Mouse (Mus musculus) brain, embryonic 14.5 days (tissue): ENCODE measurements around the gene Prkar1a. TPM values are rescaled to one million over a fixed set of nuclear protein-coding genes. Genes with fewer than 3 reads are reported as not detected.

Source experiments
- DNase-seq: peaks from one replicate; pipeline ENCODE4 v3.0.0-alpha.2; 2011; ENCODE audit warnings: low read depth
- CTCF ChIP-seq: fragments of 200-500 bp; IDR thresholded peaks from 2 replicates; pipeline ENCODE4 v1.5.1; 2012; ENCODE audit warnings: inconsistent platforms, mild to moderate bottlenecking, moderate library complexity, borderline replicate concordance; ENCODE audit not compliant: insufficient read depth, insufficient read length; ENCODE audit errors: extremely low read depth
- POLR2A ChIP-seq: fragments of 200-500 bp; IDR thresholded peaks from 2 replicates; pipeline ENCODE4 v1.6.1; 2012; ENCODE audit warnings: mild to moderate bottlenecking, inconsistent platforms, borderline replicate concordance; ENCODE audit not compliant: poor library complexity, insufficient read depth, insufficient read length, severe bottlenecking; ENCODE audit errors: extremely low read depth
- polyA plus RNA-seq: library from polyadenylated mRNA; depleted of rRNA; stranded (reverse); fragments of >200 nt; gene quantifications from 2 replicates; pipeline ENCODE4 v1.2.3, GENCODE M21; 2012

Prkar1a gene
- polyA plus RNA-seq, 1 experiment: 315 TPM

- no peak for TF ChIP-seq CTCF
- TF ChIP-seq POLR2A: no peak
- peak; percentile 18 for DNase-seq
Observed at GRCm38 (mm10) chr11:109622518-109623037, 26.6 kb upstream of the Prkar1a start.

DNA sequence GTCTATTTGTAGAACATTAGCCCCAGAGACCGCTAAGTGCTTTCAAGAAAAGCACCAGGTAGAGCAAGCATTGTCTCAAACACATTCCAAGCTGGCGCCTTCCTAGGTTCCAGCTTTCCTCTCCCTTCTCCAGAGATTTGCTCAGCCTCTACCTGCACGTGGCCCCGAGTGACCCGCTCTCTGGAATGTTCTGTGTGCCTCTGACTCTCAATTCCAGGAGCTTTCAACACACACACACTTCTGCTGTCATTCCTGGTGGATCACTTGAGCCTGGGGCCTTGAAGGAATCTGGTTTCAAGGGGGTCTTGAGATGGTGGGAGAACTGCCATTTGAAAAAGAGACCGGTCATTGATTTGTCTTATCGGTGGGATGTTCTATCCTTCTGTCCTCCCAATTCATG is 26.0 kb upstream of the Prkar1a start:
- no peak for DNase-seq
- TF ChIP-seq POLR2A: no peak
- no peak for TF ChIP-seq CTCF

- DNase-seq: no peak
- no peak for TF ChIP-seq POLR2A
- peak; percentile 47; the same call in 1 of the 2 replicates for TF ChIP-seq CTCF
Observed at GRCm38 (mm10) chr11:109627648-109628047, 21.6 kb upstream of the Prkar1a start.

DNA sequence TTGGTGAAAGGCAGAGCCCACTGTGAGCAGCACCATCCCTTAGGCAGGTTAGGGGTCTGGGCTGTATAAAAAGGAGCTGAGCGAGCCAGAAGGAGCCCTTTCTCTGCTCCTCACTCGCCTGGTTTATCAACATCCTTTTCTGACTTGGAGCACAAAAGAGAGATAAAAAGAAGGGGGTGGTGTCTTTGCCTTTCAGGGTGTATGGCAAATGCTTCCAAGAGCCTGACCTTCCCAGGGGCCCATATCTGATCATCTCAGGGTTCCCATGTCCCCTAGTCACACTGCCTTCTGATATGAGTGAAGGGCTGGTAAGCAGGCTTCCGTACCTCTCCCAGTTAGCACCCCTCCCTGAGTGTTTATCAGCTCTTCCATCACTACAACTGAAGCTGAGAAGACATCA is 21.1 kb upstream of the Prkar1a start:
- no peak for DNase-seq
- TF ChIP-seq CTCF (no peak), POLR2A (no peak)

- TF ChIP-seq CTCF: no peak
Observed at GRCm38 (mm10) chr11:109629021-109629521, 20.1 kb upstream of the Prkar1a start.

DNA sequence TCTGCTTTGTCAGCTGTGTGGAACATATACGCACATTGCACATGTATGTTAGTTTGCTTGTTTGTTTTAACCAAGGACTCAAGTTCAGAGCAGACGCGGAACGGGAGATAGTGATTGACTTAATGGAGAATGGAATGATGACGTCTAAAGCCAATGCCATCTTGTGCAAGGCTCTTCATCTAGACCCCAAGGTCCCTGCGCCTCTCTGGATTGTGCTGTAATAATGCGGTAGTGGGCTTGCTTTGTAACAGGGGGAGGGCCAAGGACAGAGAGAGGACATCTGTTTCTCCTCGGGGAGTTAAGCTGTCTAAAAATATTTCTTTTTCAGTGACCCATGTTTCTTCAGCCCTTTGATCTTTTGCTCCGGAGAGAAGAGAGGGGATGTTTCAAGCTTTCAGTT is 14.3 kb upstream of the Prkar1a start:
- no peak for DNase-seq
- TF ChIP-seq CTCF: no peak
- TF ChIP-seq POLR2A: no peak

More at GRCm38 (mm10) chr11:109629021-109629521, 20.1 kb upstream of the Prkar1a start:
- DNase-seq: no peak

GRCm38 (mm10) chr11:109635871-109636395 is 13.3 kb upstream of the Prkar1a start:
- peak; percentile 22 for DNase-seq
- TF ChIP-seq CTCF: no peak
- no peak for TF ChIP-seq POLR2A

- TF ChIP-seq CTCF (no peak), POLR2A (no peak)
- DNase-seq: no peak
Observed at GRCm38 (mm10) chr11:109641498-109642222, 7.5 kb upstream of the Prkar1a start.

GRCm38 (mm10) chr11:109648510-109648909 is 695 bp upstream of the Prkar1a start:
- TF ChIP-seq POLR2A: no peak
- no peak for TF ChIP-seq CTCF
- DNase-seq: peak; percentile 83

- TF ChIP-seq POLR2A (no peak), CTCF (no peak)
- DNase-seq: peak; percentile 93
Observed at GRCm38 (mm10) chr11:109649975-109650701, 933 bp downstream of the Prkar1a start.

DNA sequence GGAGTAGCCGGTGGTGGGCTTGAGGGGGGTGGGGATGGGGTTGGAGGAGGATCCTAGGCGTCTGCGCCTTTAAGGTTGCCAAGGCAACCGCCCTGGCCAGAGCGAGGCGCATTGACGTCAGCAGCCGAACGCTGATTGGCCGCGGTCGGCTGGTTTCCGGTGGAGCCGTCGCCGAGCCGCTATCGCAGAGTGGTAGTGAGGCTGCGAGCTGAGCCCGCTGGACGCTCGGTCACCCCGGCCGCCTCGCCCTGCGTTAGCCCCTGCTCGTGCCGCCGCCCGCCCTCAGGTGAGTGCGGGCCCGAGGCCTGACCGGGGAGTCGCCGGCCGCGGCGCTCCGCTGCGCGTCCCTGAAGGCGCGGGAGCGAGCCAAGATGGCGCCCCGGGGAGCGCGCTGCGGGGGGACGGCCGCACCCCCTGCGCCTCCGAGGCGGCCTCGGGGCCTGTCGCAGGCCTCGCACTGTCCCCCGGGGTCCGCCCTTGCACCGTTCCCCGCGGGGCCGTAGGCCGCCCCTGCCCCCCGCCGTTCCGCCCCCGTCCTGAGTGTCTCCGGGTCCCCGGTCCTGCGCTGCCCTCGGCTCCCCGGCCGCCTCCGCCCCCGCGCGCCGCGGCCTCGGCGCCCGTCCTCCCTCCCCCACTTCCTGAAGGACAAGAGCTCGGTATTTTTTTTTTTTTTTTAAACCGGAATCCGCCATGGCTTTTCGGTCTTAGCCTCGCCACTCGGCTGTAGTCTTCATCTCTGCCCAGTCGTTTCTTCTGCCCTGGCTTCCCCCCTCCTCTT is 1.8 kb downstream of the Prkar1a start:
- DNase-seq: peak; percentile 98
- peak; percentile 93 for TF ChIP-seq POLR2A
- TF ChIP-seq CTCF: no peak

- no peak for TF ChIP-seq CTCF
- no peak for TF ChIP-seq POLR2A
- peak; percentile 58 for DNase-seq
Observed at GRCm38 (mm10) chr11:109651566-109652024, 2.4 kb downstream of the Prkar1a start.
